Mouse (Mus musculus): ENCODE measurements around the gene Otos. TPM values are rescaled to one million over a fixed set of nuclear protein-coding genes. Genes with fewer than 3 reads are reported as not detected.

Otos gene
- total RNA-seq, 1 experiment, result not detected

DNA sequence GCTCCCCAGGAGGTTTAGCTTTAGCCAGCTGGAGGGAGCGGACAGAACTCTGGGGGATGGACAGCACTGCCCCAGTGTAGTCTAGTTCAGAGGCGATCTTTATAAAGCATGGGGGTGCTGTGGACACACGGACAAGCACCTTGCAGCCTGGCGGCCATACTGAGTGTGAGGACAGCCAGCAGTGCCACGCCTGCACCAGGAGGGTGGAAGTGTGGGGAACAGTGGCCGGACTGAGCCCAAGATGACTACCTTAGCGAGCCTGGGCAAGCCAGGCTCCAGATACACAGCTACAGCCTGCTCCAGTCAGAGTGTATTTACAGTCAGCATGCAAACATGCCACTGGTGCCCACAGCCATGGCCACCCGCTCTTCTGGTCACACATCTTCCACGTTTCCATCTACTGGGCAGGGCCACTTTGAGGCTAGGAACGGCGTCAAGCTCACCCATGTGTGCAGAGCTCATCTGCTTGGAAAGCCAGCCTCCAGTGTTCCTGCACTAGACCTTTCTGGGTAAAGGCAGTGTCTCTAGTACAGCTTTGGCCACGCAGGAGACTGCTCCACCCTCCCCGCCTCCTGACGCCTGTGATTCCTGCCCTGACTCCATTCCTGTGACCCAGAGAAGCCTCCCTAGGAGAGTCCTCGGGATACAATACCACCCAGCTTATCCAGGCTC is 11.0 kb downstream of the Otos start:
- Histone ChIP-seq H3K4me1 (ENCODE audit: control insufficient read depth in 2 of 2, insufficient read depth in 2 of 2, low read length in 2 of 2, poor library complexity in 1 of 2) (0 out of 4 replicates have a peak, but pooled peaks cover 0 to 3% of the 10 kb centered on the region in 2 experiments), H3K9me3 (ENCODE audit: control insufficient read depth, insufficient read depth, low read depth, low read length) (no peaks in the 10 kb centered on the region), H3K36me3 (ENCODE audit: control insufficient read depth, insufficient read depth, low read length, poor library complexity, severe bottlenecking) (peaks cover 12% of the 10 kb centered on the region), H3K27ac (ENCODE audit: insufficient read depth, low read depth, low read length, poor library complexity, severe bottlenecking) (no peak overlapping the region), H3K9ac (ENCODE audit: insufficient read depth, low read depth, low read length, poor library complexity, severe bottlenecking) (no peak overlapping the region), H3K4me3 (ENCODE audit: insufficient read depth in 1 of 2, low read depth in 1 of 2, low read length in 2 of 2, poor library complexity in 1 of 2, severe bottlenecking in 1 of 2) (no peak overlapping the region)
- no peak for TF ChIP-seq MAFK (IDR thresholded peaks at IDR 0.05; ENCODE audit: insufficient read depth, low read depth, low read length)
- TF ChIP-seq ZC3H11A (IDR thresholded peaks at IDR 0.05; ENCODE audit: borderline replicate concordance, low read depth, low read length), result no peak
- TF ChIP-seq HCFC1 (IDR thresholded peaks at IDR 0.05; ENCODE audit: borderline replicate concordance, insufficient read depth, low read length), result no peak
- TF ChIP-seq CHD2 (IDR thresholded peaks at IDR 0.05; ENCODE audit: low read depth, low read length), result no peak
- no peak for TF ChIP-seq ZNF384 (IDR thresholded peaks at IDR 0.05; ENCODE audit: low read depth, low read length)
- DNase-seq (ENCODE audit: low read depth, low spot score), result no peak
- in situ Hi-C loops (cut with MboI; ENCODE audit: low sequenced_read_pairs in 2 of 2, unreplicated experiment in 2 of 2), result no loop called here

- TF ChIP-seq ZC3H11A (IDR thresholded peaks at IDR 0.05; ENCODE audit: borderline replicate concordance, low read depth, low read length) (no peak), CHD2 (IDR thresholded peaks at IDR 0.05; ENCODE audit: low read depth, low read length) (no peak), HCFC1 (IDR thresholded peaks at IDR 0.05; ENCODE audit: borderline replicate concordance, insufficient read depth, low read length) (no peak), MAFK (IDR thresholded peaks at IDR 0.05; ENCODE audit: insufficient read depth, low read depth, low read length) (no peak), ZNF384 (IDR thresholded peaks at IDR 0.05; ENCODE audit: low read depth, low read length) (no peak)
- Histone ChIP-seq H3K4me1 (ENCODE audit: control insufficient read depth in 2 of 2, insufficient read depth in 2 of 2, low read length in 2 of 2, poor library complexity in 1 of 2) (no peaks in the 10 kb centered on the region), H3K36me3 (ENCODE audit: control insufficient read depth, insufficient read depth, low read length, poor library complexity, severe bottlenecking) (peaks cover 12% of the 10 kb centered on the region), H3K9ac (ENCODE audit: insufficient read depth, low read depth, low read length, poor library complexity, severe bottlenecking) (no peak overlapping the region), H3K9me3 (ENCODE audit: control insufficient read depth, insufficient read depth, low read depth, low read length) (no peaks in the 10 kb centered on the region), H3K4me3 (ENCODE audit: insufficient read depth in 1 of 2, low read depth in 1 of 2, low read length in 2 of 2, poor library complexity in 1 of 2, severe bottlenecking in 1 of 2) (no peak overlapping the region), H3K27ac (ENCODE audit: insufficient read depth, low read depth, low read length, poor library complexity, severe bottlenecking) (no peak overlapping the region)
- DNase-seq (ENCODE audit: low read depth, low spot score), result no peak
- in situ Hi-C loops (cut with MboI; ENCODE audit: low sequenced_read_pairs in 2 of 2, unreplicated experiment in 2 of 2), result no loop called here
These were observed 12.0 kb downstream of the Otos start for GRCm38 (mm10) chr1:92636676-92637075.

GRCm38 (mm10) chr1:92636015-92636414 is 12.6 kb downstream of the Otos start:
- Histone ChIP-seq H3K4me3 (ENCODE audit: insufficient read depth in 1 of 2, low read depth in 1 of 2, low read length in 2 of 2, poor library complexity in 1 of 2, severe bottlenecking in 1 of 2) (no peak overlapping the region), H3K4me1 (ENCODE audit: control insufficient read depth in 2 of 2, insufficient read depth in 2 of 2, low read length in 2 of 2, poor library complexity in 1 of 2) (no peaks in the 10 kb centered on the region), H3K9ac (ENCODE audit: insufficient read depth, low read depth, low read length, poor library complexity, severe bottlenecking) (no peak overlapping the region), H3K36me3 (ENCODE audit: control insufficient read depth, insufficient read depth, low read length, poor library complexity, severe bottlenecking) (peaks cover 12% of the 10 kb centered on the region), H3K9me3 (ENCODE audit: control insufficient read depth, insufficient read depth, low read depth, low read length) (no peaks in the 10 kb centered on the region), H3K27ac (ENCODE audit: insufficient read depth, low read depth, low read length, poor library complexity, severe bottlenecking) (no peak overlapping the region)
- in situ Hi-C loops (cut with MboI; ENCODE audit: low sequenced_read_pairs in 2 of 2, unreplicated experiment in 2 of 2), result no loop called here
- TF ChIP-seq CHD2 (IDR thresholded peaks at IDR 0.05; ENCODE audit: low read depth, low read length), result no peak
- no peak for TF ChIP-seq MAFK (IDR thresholded peaks at IDR 0.05; ENCODE audit: insufficient read depth, low read depth, low read length)
- no peak for TF ChIP-seq ZC3H11A (IDR thresholded peaks at IDR 0.05; ENCODE audit: borderline replicate concordance, low read depth, low read length)
- TF ChIP-seq HCFC1 (IDR thresholded peaks at IDR 0.05; ENCODE audit: borderline replicate concordance, insufficient read depth, low read length), result no peak
- no peak for TF ChIP-seq ZNF384 (IDR thresholded peaks at IDR 0.05; ENCODE audit: low read depth, low read length)
- no peak for DNase-seq (ENCODE audit: low read depth, low spot score)

DNA sequence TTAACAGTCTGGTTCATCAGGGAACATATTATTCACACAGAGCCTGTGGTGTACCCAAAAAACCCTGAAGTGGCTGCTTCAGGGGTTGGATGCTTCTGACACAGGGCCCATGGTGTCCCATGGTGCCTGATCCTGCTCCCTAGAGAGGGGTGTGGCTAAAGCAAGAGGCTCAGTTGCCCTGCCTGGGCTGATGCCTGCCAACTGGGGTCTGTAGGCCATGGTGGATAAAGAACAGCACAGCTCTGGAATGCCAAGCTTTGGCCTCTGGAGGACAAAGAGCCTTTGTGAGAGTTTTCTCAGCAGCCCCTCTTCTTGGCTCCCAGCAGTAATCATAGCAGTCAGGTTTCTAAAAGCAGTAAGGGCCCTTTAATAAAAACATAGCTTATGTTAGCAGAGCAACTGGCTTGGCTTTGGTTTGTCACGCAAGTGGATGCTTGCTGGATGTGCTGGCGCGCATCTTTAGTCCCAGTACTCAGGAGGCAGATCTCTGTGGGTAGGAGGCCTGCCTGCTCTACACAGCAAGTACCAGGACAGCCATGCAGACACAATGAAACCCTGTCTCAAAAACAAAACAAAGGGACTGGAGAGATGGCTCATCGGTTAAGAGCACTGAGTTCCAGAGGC is 13.6 kb downstream of the Otos start:
- no peak for DNase-seq (ENCODE audit: low read depth, low spot score)
- in situ Hi-C loops (cut with MboI; ENCODE audit: low sequenced_read_pairs in 2 of 2, unreplicated experiment in 2 of 2), result no loop called here
- Histone ChIP-seq H3K4me1 (ENCODE audit: control insufficient read depth in 2 of 2, insufficient read depth in 2 of 2, low read length in 2 of 2, poor library complexity in 1 of 2) (no peaks in the 10 kb centered on the region), H3K9me3 (ENCODE audit: control insufficient read depth, insufficient read depth, low read depth, low read length) (no peaks in the 10 kb centered on the region), H3K9ac (ENCODE audit: insufficient read depth, low read depth, low read length, poor library complexity, severe bottlenecking) (no peak overlapping the region), H3K4me3 (ENCODE audit: insufficient read depth in 1 of 2, low read depth in 1 of 2, low read length in 2 of 2, poor library complexity in 1 of 2, severe bottlenecking in 1 of 2) (no peak overlapping the region), H3K36me3 (ENCODE audit: control insufficient read depth, insufficient read depth, low read length, poor library complexity, severe bottlenecking) (peaks cover 12% of the 10 kb centered on the region), H3K27ac (ENCODE audit: insufficient read depth, low read depth, low read length, poor library complexity, severe bottlenecking) (no peak overlapping the region)
- TF ChIP-seq HCFC1 (IDR thresholded peaks at IDR 0.05; ENCODE audit: borderline replicate concordance, insufficient read depth, low read length), result no peak
- no peak for TF ChIP-seq ZC3H11A (IDR thresholded peaks at IDR 0.05; ENCODE audit: borderline replicate concordance, low read depth, low read length)
- no peak for TF ChIP-seq CHD2 (IDR thresholded peaks at IDR 0.05; ENCODE audit: low read depth, low read length)
- no peak for TF ChIP-seq ZNF384 (IDR thresholded peaks at IDR 0.05; ENCODE audit: low read depth, low read length)
- no peak for TF ChIP-seq MAFK (IDR thresholded peaks at IDR 0.05; ENCODE audit: insufficient read depth, low read depth, low read length)
